In genomic region chr5:38063339-38063738, GRCm38 (mm10) we compare ENCODE assay signal across 15 mouse cellular contexts.
"Had no signal": no experiment of that assay in that cellular context is flagged by ENCODE, and none has a peak within 500 bp of the region (broad histone marks: within the 10 kb centered on the region; RNA-seq: fewer than 3 reads in every experiment).

No protein-coding gene starts in this region.

- H3K4me2 ChIP-seq: lung, embryonic 15.5 days; midbrain, embryonic 11.5 days; midbrain, embryonic 13.5 days; midbrain, embryonic 15.5 days; neural tube, embryonic 12.5 days; stomach, embryonic 15.5 days had no signal

- H3K9me3 ChIP-seq: lung, embryonic 15.5 days; megakaryocyte, embryonic 14.5 days; midbrain, embryonic 13.5 days; midbrain, embryonic 15.5 days; neural tube, embryonic 12.5 days; stomach, embryonic 15.5 days had no signal

- ATAC-seq: lung, postnatal 0 days; midbrain, embryonic 13.5 days; midbrain, embryonic 15.5 days had no signal

- H3K4me1 ChIP-seq: stomach, embryonic 15.5 days had no signal

- H3K27ac ChIP-seq: lung, embryonic 15.5 days; macrophage; midbrain, embryonic 13.5 days; midbrain, embryonic 15.5 days; neural tube, embryonic 12.5 days; stomach, embryonic 15.5 days; stomach, postnatal 0 days had no signal

- H3K9ac ChIP-seq: lung, embryonic 15.5 days; midbrain, embryonic 13.5 days; midbrain, embryonic 15.5 days; neural tube, embryonic 12.5 days; stomach, embryonic 15.5 days had no signal

- H3K27me3 ChIP-seq: lung, embryonic 15.5 days; megakaryocyte, embryonic 14.5 days; midbrain, embryonic 13.5 days; midbrain, embryonic 15.5 days; neural tube, embryonic 12.5 days; stomach, embryonic 15.5 days had no signal

- DNase-seq: lung, adult 2 months; lung, postnatal 14 days; right cerebral cortex, postnatal 14 days; thymus, adult 2 months; thymus, postnatal 36 days had no signal

- H3K36me3 ChIP-seq: lung, embryonic 15.5 days; midbrain, embryonic 13.5 days; midbrain, embryonic 15.5 days; neural tube, embryonic 12.5 days; stomach, embryonic 15.5 days had no signal

- H3K4me3 ChIP-seq: lung, embryonic 15.5 days; megakaryocyte, embryonic 14.5 days; midbrain, embryonic 13.5 days; midbrain, embryonic 15.5 days; neural tube, embryonic 12.5 days; stomach, embryonic 15.5 days had no signal
